Mouse (Mus musculus): ENCODE data around the gene Ndufaf4. TPM values are rescaled to one million over a fixed set of nuclear protein-coding genes. Genes with fewer than 3 reads are reported as not detected.

The Ndufaf4 gene
- polyA plus RNA-seq, 1 experiment from 2014 or later: 75.6 TPM

Other genes starting within 250 kb of the Ndufaf4 start
- 3.7 and 4.6 TPM in 2 replicates for gene Klhl32, start 47.0 kb upstream of the Ndufaf4 start, polyA plus RNA-seq (2015; fragmentation: Nextera tagmentation; extraction: Ambion mirVana)
- gene Gpr63, start 68.3 kb downstream of the Ndufaf4 start, polyA plus RNA-seq (2015; fragmentation: Nextera tagmentation; extraction: Ambion mirVana): 0.17 and 0.45 TPM in 2 replicates